9 mouse cellular contexts compared by ENCODE assay signal in genomic region chr1:87640165-87640661, GRCm38 (mm10). TPM values are rescaled to one million over a fixed set of nuclear protein-coding genes. Genes with fewer than 3 reads are reported as not detected.
A peak's percentile ranks its signal among the peaks of the same experiment; 100 is the strongest.
DNase-seq lines count a peak whose midpoint lies in the region; ATAC-seq and TF ChIP-seq lines count a peak whose summit lies in the region.
"Had no signal": no experiment of that assay in that cellular context is flagged by ENCODE, and none has a peak within 500 bp of the region (broad histone marks: within the 10 kb centered on the region; RNA-seq: fewer than 3 reads in every experiment).

No protein-coding gene starts in this region.

- H3K4me3 ChIP-seq in hindbrain, embryonic 14.5 days (replicated peaks; ENCODE audit: low read length), result no peak overlapping the region
- H3K4me3 ChIP-seq in hindbrain, postnatal 0 days (ENCODE audit: low read length), result no peak overlapping the region
- H3K4me3 ChIP-seq in limb, embryonic 13.5 days, result no peak overlapping the region

- no peaks in the 10 kb centered on the region for H3K9me3 ChIP-seq in hindbrain, embryonic 14.5 days (ENCODE audit: control insufficient read depth, low read length)
- no peaks in the 10 kb centered on the region for H3K9me3 ChIP-seq in hindbrain, postnatal 0 days (ENCODE audit: low read length)
- no peaks in the 10 kb centered on the region for H3K9me3 ChIP-seq in limb, embryonic 13.5 days
- H3K9me3 ChIP-seq: G1E had no signal

- H3K4me2 ChIP-seq in hindbrain, embryonic 14.5 days (replicated peaks), result no peak overlapping the region
- H3K4me2 ChIP-seq in hindbrain, postnatal 0 days (ENCODE audit: low read depth, low read length), result no peak overlapping the region
- H3K4me2 ChIP-seq in limb, embryonic 13.5 days (replicated peaks), result no peak overlapping the region

- TF ChIP-seq POLR2A in brain, embryonic 14.5 days (IDR thresholded peaks at IDR 0.05; ENCODE audit: borderline replicate concordance, extremely low read depth, insufficient read depth, insufficient read length, poor library complexity, severe bottlenecking), result no peak

- no peaks in the 10 kb centered on the region for H3K36me3 ChIP-seq in hindbrain, embryonic 14.5 days (replicated peaks; ENCODE audit: control insufficient read depth, insufficient read depth)
- H3K36me3 ChIP-seq in hindbrain, postnatal 0 days (ENCODE audit: insufficient read depth, low read length), result no peaks in the 10 kb centered on the region
- H3K36me3 ChIP-seq in limb, embryonic 13.5 days, result no peaks in the 10 kb centered on the region

- intact Hi-C loops in heart, postnatal 14 days (cut with DNase I), result no loop called here

- 0 out of 2 replicates have a peak overlapping the region, but pooled peaks have one; percentile 16 for H3K27ac ChIP-seq in hindbrain, embryonic 14.5 days
- H3K27ac ChIP-seq in hindbrain, postnatal 0 days, result no peak overlapping the region
- 0 out of 2 replicates have a peak overlapping the region, but pooled peaks have one; percentile 52 for H3K27ac ChIP-seq in limb, embryonic 13.5 days

- no peak for DNase-seq in hindbrain, embryonic 14.5 days (ENCODE audit: low spot score)
- DNase-seq in hindbrain, postnatal 0 days (ENCODE audit: low spot score), result no peak
- DNase-seq in brain, embryonic 14.5 days (ENCODE audit: low read depth), result peak; percentile 5
- DNase-seq in heart, postnatal 14 days, result peak; percentile 40 to 42
- DNase-seq in skeletal muscle tissue, adult 2 months (ENCODE audit: low read depth, low spot score), result peak; percentile 43
- DNase-seq in cerebellum, adult 9-11 months, result no peak
- no peak for DNase-seq in thymus, postnatal 10 days (ENCODE audit: low spot score in 2 of 2)

- TF ChIP-seq CTCF in hindbrain, postnatal 0 days (IDR thresholded peaks at IDR 0.05; ENCODE audit: low read depth), result no peak
- no peak for TF ChIP-seq CTCF in brain, embryonic 14.5 days (IDR thresholded peaks at IDR 0.05; ENCODE audit: borderline replicate concordance, extremely low read depth, insufficient read depth, insufficient read length)

- no peaks in the 10 kb centered on the region for H3K27me3 ChIP-seq in hindbrain, embryonic 14.5 days (ENCODE audit: control insufficient read depth, insufficient read depth, low read length)
- H3K27me3 ChIP-seq in hindbrain, postnatal 0 days (ENCODE audit: insufficient read depth, low read length), result no peaks in the 10 kb centered on the region
- H3K27me3 ChIP-seq in limb, embryonic 13.5 days, result no peaks in the 10 kb centered on the region

- no peak for ATAC-seq in hindbrain, embryonic 14.5 days (ENCODE audit: low FRiP score)
- no peak for ATAC-seq in hindbrain, postnatal 0 days
- ATAC-seq in limb, embryonic 13.5 days (ENCODE audit: low FRiP score, low read depth), result no peak

- H3K9ac ChIP-seq in hindbrain, embryonic 14.5 days, result no peak overlapping the region
- no peak overlapping the region for H3K9ac ChIP-seq in hindbrain, postnatal 0 days (replicated peaks; ENCODE audit: low read length)
- H3K9ac ChIP-seq in limb, embryonic 13.5 days, result no peak overlapping the region

- 73% methylated on average over 17 of the region's 17 CpGs for WGBS in hindbrain, embryonic 14.5 days
- WGBS in hindbrain, postnatal 0 days, result 72% methylated on average over 17 of the region's 17 CpGs
- WGBS in limb, embryonic 13.5 days, result 75% methylated on average over 17 of the region's 17 CpGs

- no peaks in the 10 kb centered on the region for H3K4me1 ChIP-seq in hindbrain, embryonic 14.5 days (replicated peaks; ENCODE audit: control insufficient read depth, insufficient read depth, low read length)
- no peaks in the 10 kb centered on the region for H3K4me1 ChIP-seq in hindbrain, postnatal 0 days (ENCODE audit: insufficient read depth, low read length)
- H3K4me1 ChIP-seq in limb, embryonic 13.5 days, result no peaks in the 10 kb centered on the region

RNA-seq across cellular contexts. Expression of gene Inpp5d, which starts 20.1 kb away (rescaled TPM):
- 3.4 and 4.6 TPM in 2 replicates for polyA plus RNA-seq in hindbrain, embryonic 14.5 days (2014; fragmentation: Nextera tagmentation; extraction: Ambion mirVana)
- 7.4 and 20.1 TPM in 2 replicates for total RNA-seq in hindbrain, postnatal 0 days (2014; rRNA removed)
- polyA plus RNA-seq in hindbrain, postnatal 0 days (2015; fragmentation: Nextera tagmentation; extraction: Ambion mirVana), result 2.1 and 2.3 TPM in 2 replicates
- 4.6 and 4.9 TPM in 2 replicates for polyA plus RNA-seq in brain, embryonic 14.5 days (2012; rRNA removed)
- 10 to 100 TPM; 16.4 to 18.1 TPM for total RNA-seq in heart, postnatal 14 days (2021)
- 4.7 and 5.6 TPM in 2 replicates for polyA plus RNA-seq in limb, embryonic 13.5 days (2015; fragmentation: Nextera tagmentation; extraction: Ambion mirVana)

Comparison
In these comparisons a context has a peak if more than half of its experiments do, and no peak if none do; other contexts are left out.
1. DNase-seq: peak in brain, embryonic 14.5 days (single experiment), heart, postnatal 14 days (2 of 2) and skeletal muscle tissue, adult 2 months (single experiment); none in hindbrain, embryonic 14.5 days (single experiment), hindbrain, postnatal 0 days (single experiment), cerebellum, adult 9-11 months (single experiment) and thymus, postnatal 10 days (0 of 2).